Mouse (Mus musculus) olfactory bulb, adult 2 months (tissue): ENCODE measurements around the gene Ostf1.

Source experiments
- CTCF ChIP-seq: fragments of 200-500 bp; IDR thresholded peaks from 2 replicates; pipeline ENCODE4 v1.5.1; 2012; ENCODE audit warnings: low read depth, mild to moderate bottlenecking, low read length, moderate library complexity; ENCODE audit not compliant: insufficient read depth
- POLR2A ChIP-seq: fragments of 200-500 bp; IDR thresholded peaks from 2 replicates; pipeline ENCODE4 v1.6.1; 2012; ENCODE audit warnings: mild to moderate bottlenecking, low read depth, low read length, moderate library complexity; ENCODE audit not compliant: insufficient read depth

- TF ChIP-seq CTCF: no peak
- TF ChIP-seq POLR2A: no peak
Observed at GRCm38 (mm10) chr19:18630221-18631119, 1.2 kb downstream of the Ostf1 start.
